Mouse (Mus musculus) cerebellum, adult 2 months (tissue): Measurements from ENCODE around the gene Serpine2. TPM values are rescaled to one million over a fixed set of nuclear protein-coding genes. Genes with fewer than 3 reads are reported as not detected.

Experiments used
- DNase-seq, 2 experiments: peaks; one replicate each; pipeline ENCODE4 v3.0.0; 2021
- H3K27ac ChIP-seq: fragments of 200-500 bp; 2 replicates; pipeline ENCODE4 v1.5.1; 2012; ENCODE audit warnings: low read length, control low read depth, inconsistent platforms; ENCODE audit not compliant: insufficient read depth
- H3K27me3 ChIP-seq: fragments of 200-500 bp; 2 replicates; pipeline ENCODE4 v1.6.1; 2012; ENCODE audit warnings: inconsistent platforms, mild to moderate bottlenecking, low read length, moderate library complexity; ENCODE audit not compliant: control insufficient read depth, insufficient read depth
- H3K4me1 ChIP-seq: fragments of 200-500 bp; 2 replicates; pipeline ENCODE4 v1.6.1; 2011; ENCODE audit warnings: low read length; ENCODE audit not compliant: control insufficient read depth, insufficient read depth
- H3K4me3 ChIP-seq: fragments of 200-500 bp; replicated peaks from 2 replicates; pipeline ENCODE3; 2011; ENCODE audit warnings: mild to moderate bottlenecking, low read depth, low read length, control low read depth; ENCODE audit not compliant: insufficient read depth
- CTCF ChIP-seq: fragments of 200-500 bp; IDR thresholded peaks from 2 replicates; pipeline ENCODE4 v1.5.1; 2011; ENCODE audit warnings: low read depth, mild to moderate bottlenecking, control low read depth, low read length, moderate library complexity, borderline replicate concordance; ENCODE audit not compliant: insufficient read depth
- POLR2A ChIP-seq: fragments of 200-500 bp; IDR thresholded peaks from 2 replicates; pipeline ENCODE4 v1.6.1; 2011; ENCODE audit warnings: low read length, control low read depth, borderline replicate concordance; ENCODE audit not compliant: insufficient read depth
- WGBS: fragments of 180-500 bp; shearing (Covaris S2); methylation state at CpG from one replicate; pipeline ENCODE4 v1.1.7; 2018; 5-methylcytosine and 5-hydroxymethylcytosine counted together
- polyA plus RNA-seq: library from polyadenylated mRNA; depleted of rRNA; stranded (reverse); fragments of >200 nt; gene quantifications from 2 replicates; pipeline ENCODE4 v1.2.3, GENCODE M21; 2012; rRNA removed

Gene Serpine2
- polyA plus RNA-seq, 1 experiment = 141 TPM

DNA sequence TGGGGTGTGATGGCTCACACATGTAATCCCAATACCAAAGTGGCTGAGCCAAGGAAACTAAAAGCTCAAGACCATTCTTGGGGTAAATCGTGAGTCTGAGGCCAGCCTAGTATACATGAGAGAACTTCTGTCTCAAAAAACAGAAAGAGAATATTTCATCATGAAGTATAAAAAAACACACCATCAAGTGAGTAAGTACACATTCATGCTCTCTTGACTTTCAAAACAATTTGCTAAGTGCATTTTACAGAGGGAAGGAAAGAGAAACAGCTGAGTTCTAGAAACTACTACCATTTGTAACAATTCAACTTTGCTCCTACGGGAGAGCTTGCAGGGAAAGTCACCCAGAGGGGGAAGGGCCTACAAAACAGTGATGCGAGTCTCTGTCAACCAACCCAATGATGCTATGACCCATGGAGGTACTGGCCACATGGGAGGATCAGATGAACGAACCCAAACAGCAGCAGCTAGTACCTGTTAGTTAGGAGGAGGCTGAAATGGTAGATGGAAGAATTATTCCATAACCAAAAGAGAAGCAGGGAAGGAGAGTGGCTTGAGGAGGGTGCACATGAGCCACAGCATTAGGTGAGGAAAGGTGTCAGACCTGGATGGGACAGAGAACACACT is 108.2 kb downstream of the Serpine2 start:
- TF ChIP-seq CTCF (no peak), POLR2A (no peak)
- DNase-seq = no peak
- Histone ChIP-seq H3K27ac (no peak overlapping the region), H3K4me1 (no peaks in the 10 kb centered on the region; the same call in 1 of the 2 replicates), H3K27me3 (no peaks in the 10 kb centered on the region), H3K4me3 (no peak overlapping the region)
- WGBS = 88% methylated on average over 4 of the region's 4 CpGs

DNA sequence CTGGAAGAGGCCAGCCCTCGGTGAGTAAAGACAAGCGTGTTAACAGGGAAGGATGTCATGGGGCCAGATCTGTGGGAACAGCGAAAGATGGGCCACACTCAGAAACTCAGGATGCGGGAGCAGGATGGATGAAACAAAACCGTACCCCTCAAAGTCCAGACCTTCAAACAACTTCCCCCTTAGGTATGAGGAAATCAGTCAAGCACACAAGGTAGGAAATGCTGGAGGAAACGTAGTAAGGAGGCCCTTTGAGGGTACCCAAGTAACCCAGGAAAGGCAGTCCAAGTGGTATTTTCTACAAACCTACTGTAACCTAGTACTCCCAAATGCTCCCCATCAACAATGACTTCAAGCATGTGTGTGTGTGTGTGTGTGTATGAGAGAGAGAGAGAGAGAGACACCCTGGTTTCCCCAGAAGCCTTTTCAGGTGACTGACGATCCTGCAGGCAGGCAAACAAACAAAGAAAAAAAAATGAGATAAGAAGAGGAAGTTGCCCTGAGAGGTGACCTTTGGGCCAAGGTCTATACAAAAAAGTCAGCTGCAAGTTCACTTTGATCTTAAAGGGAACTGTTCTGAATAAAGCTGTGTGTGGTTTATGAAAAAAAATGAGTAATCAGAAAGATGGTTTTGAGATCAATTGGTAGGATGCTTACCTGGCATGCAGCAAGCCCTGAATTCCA is 108.8 kb downstream of the Serpine2 start:
- H3K4me3 ChIP-seq = no peak overlapping the region
- no peak for DNase-seq
- no peak overlapping the region for H3K27ac ChIP-seq
- no peaks in the 10 kb centered on the region for H3K27me3 ChIP-seq
- H3K4me1 ChIP-seq = no peaks in the 10 kb centered on the region; the same call in 1 of the 2 replicates
- 89% methylated on average over 7 of the region's 7 CpGs for WGBS
- TF ChIP-seq POLR2A (no peak), CTCF (no peak)

DNA sequence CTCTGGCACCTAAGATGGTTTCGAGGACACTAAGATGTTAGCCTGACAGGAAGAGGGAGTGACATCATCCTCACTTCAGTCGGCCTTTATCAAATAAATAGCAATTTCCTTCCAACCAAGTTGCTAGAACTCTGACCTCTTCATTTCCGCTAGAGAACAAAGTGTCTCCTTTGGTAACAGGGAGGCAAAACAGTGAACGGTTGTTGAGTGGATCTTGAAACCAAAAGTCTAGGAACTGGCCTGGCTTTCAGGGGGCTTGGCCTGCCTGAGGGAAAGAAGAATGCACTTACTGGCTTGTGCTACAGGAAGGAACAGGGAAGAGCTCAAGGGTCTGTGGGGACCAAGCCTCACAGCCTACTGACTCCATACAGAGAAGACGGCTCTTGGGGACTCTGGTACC is 109.8 kb downstream of the Serpine2 start:
- Histone ChIP-seq H3K27ac (no peak overlapping the region), H3K4me3 (no peak overlapping the region), H3K27me3 (no peaks in the 10 kb centered on the region), H3K4me1 (no peaks in the 10 kb centered on the region)
- TF ChIP-seq POLR2A (no peak), CTCF (no peak)
- WGBS = 90% methylated on average over 5 of the region's 5 CpGs
- no peak for DNase-seq

DNA sequence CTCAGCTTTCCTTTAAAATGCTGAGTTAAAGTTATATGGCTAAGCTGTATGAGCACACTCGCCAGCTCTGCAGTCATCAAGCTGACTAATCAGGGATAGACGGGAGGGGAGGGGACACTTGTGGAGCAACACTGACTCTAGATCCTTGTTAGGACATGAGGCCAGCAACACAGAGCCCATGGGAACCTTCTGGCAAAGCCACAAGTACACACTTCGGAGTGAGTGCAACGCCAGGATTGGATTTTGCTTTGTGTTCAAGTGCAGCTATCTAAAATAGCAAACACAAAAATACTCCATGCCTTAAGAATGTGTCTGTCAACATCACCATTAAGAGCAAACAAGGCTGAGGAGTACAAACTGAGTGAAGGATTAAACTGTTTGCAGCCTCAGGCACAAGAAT is 114.9 kb downstream of the Serpine2 start:
- 59% methylated on average over 4 of the region's 4 CpGs for WGBS
- DNase-seq = no peak
- Histone ChIP-seq H3K27me3 (no peaks in the 10 kb centered on the region), H3K4me3 (no peak overlapping the region), H3K27ac (no peak overlapping the region), H3K4me1 (no peaks in the 10 kb centered on the region)
- TF ChIP-seq CTCF (no peak), POLR2A (no peak)

Other genes with a start within 250 kb of the Serpine2 start
- 1.8 and 3.0 TPM in 2 replicates for gene Ap1s3, start 189.2 kb downstream of the Serpine2 start, polyA plus RNA-seq
- gene Mrpl44, start 85.2 kb downstream of the Serpine2 start, polyA plus RNA-seq = 28.4 and 29.5 TPM in 2 replicates
- 29.9 and 32.9 TPM in 2 replicates for gene Wdfy1, start 85.0 kb downstream of the Serpine2 start, polyA plus RNA-seq